Mouse (Mus musculus) embryonic stem cell, embryonic (primary cell): ENCODE measurements around the gene Atp9a.

Experiments used
- CTCF ChIA-PET, 4 experiments: fragments of 300-600 bp in 2 of 4; fragments of 350-600 bp in 2 of 4; sonication (Branson Sonifier 250); formaldehyde crosslinking; loops; one replicate each; lab custom pipeline; 2022; ENCODE audit warnings: inconsistent platforms in 2 of 4; lab: Charles Lee
- POLR2A ChIA-PET, 4 experiments: fragments of 300-600 bp in 2 of 4; fragments of 350-600 bp in 2 of 4; sonication (Branson Sonifier 250); formaldehyde crosslinking; loops; one replicate each; lab custom pipeline; 2022; ENCODE audit warnings: antibody characterized with exemption in 4 of 4, inconsistent platforms in 1 of 4; lab: Charles Lee

The Atp9a gene

DNA sequence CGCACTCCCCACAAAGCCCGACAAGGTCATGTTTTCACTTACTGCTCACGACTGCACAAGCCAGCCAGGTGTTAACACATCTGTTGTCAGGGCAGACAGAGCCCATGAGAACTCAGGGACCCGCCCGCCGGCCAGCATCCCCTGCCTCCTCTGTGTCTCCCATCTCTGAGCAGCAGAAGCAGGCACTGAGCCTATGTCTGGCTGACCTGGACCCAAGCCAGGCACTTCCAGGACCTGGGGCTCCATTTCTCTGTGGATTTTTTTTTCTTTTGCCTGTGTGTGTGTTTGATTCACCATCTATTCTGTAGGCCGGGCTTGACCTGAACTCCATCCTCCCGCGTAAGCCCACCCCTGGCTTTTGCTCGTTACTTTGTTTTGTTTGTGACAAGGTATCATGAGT is 23.5 kb downstream of the Atp9a start:
- ChIA-PET POLR2A (interaction anchor here in 2 of 4 experiments (0.6 to 2.1 kb wide), 3 partner anchors 9 to 11 kb away, joined by 3 to 6 read pairs (median 3); no protein-coding TSS in a partner anchor), CTCF (interaction anchor here in 2 of 4 experiments (0.7 to 1.1 kb wide), 2 partner anchors 11 to 27 kb away, joined by 3 read pairs; no protein-coding TSS in a partner anchor)

DNA sequence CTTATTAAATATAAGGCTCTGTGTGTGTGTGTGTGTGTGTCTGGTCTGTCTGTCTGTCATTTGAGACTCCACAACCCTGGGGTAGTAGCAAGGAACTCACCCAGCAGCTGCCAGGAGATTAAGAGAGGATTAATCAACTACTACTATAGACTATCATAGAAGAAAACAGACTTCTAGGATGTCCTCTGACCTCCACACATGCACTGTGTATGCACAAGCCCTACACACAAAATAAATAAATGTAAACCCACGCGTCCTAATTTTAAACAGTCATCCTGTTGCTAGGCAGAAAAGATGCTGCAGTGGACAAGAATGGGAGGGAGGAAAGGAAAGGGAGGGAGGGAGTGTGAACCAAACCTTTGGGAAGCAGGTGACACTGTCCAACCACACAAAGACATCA is 23.9 kb downstream of the Atp9a start:
- CTCF ChIA-PET, result interaction anchor here in 1 of 4 experiments (1.1 to 1.6 kb wide), 2 partner anchors 26 to 27 kb away, joined by 3 read pairs; no protein-coding TSS in a partner anchor
- POLR2A ChIA-PET, result interaction anchor here in 1 of 4 experiments (0.6 kb wide), 1 partner anchor 23 kb away, joined by 5 read pairs; no protein-coding TSS in a partner anchor

GRCm38 (mm10) chr2:168712199-168713176 is 29.7 kb downstream of the Atp9a start:
- ChIA-PET POLR2A (interaction anchor here in 2 of 4 experiments (0.6 to 1.9 kb wide), 5 partner anchors 10 to 51 kb away, joined by 3 to 7 read pairs (median 3); partner anchors contain the start of gene Atp9a (in 1 of the 2)), CTCF (interaction anchor here in 3 of 4 experiments (0.6 to 1.2 kb wide), 7 partner anchors 10 to 191 kb away, joined by 3 to 5 read pairs (median 3); partner anchors contain the start of gene Atp9a (in 1 of the 3))

DNA sequence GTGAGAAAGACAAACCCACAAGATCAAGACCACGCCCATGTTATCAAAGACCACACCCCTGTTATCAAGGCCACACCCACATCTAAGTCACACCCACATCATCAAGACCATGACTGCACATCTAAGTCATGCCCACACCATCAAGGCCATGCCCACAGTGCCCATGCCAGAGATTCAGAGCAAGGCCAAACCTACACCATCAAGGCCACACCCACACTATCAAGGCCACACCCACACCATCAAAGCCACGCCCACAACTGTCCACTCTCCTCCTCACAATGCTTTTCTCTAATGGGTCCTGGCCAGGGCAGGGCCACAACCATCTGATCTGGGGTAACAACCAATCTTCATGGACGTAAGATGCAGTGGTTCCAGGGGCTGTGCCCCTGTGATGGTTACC is 31.2 kb downstream of the Atp9a start:
- CTCF ChIA-PET, result no interaction called here
- POLR2A ChIA-PET, result no interaction called here

- POLR2A ChIA-PET, result interaction anchor here in 3 of 4 experiments (0.6 to 4.0 kb wide), 28 partner anchors 8 to 221 kb away, joined by 3 to 34 read pairs (median 4); partner anchors contain the start of gene Sall4 (in 2 of the 3)
- CTCF ChIA-PET, result interaction anchor here (0.5 to 2.6 kb wide), 28 partner anchors 9 to 1289 kb away, joined by 3 to 12 read pairs (median 4); partner anchors contain the start of genes Adnp (in 1 of the 4) and Atp9a (in 1 of the 4)
Observed at GRCm38 (mm10) chr2:168707766-168708165, 34.4 kb downstream of the Atp9a start.

DNA sequence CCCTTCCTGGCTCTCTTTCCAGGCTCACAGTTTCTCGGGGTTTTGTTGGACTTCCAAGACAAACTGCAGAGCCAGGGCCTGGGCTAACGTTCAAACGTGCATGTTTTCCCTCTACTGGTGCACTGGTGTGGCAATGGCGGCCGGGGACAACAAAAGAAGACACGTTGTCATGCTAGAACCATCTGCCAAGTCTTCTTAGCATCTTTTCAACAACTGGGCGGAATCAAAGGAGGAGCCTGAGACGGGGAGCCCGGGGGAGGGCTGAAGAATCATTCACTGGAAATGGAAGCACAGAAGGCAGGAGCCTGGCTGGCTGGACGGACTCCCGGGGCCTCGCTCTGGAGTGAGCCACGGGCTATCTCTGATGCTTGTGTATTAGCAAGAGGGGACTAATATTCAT is 39.9 kb downstream of the Atp9a start:
- ChIA-PET CTCF (no interaction called here), POLR2A (interaction anchor here in 1 of 4 experiments (1.0 kb wide), 1 partner anchor 16 kb away, joined by 3 read pairs; no protein-coding TSS in a partner anchor)

DNA sequence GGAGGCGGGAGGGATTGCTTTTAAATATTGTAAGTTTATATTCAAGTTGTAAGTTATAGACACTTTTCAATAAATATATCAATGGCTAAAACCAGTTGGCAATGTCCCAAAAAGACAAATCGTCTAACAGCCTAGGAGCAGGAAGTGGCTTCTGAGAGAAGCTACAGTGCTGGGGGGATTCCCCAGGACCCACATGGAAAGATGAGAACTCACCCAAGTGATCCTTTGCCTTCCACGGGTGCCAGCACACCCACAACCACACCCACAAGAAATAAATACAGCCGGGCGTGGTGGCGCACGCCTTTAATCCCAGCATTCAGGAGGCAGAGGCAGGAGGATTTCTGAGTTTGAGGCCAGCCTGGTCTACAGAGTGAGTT is 47.2 kb downstream of the Atp9a start:
- POLR2A ChIA-PET, result interaction anchor here in 3 of 4 experiments (0.7 to 4.4 kb wide), 31 partner anchors 9 to 1587 kb away, joined by 3 to 34 read pairs (median 4); partner anchors contain the start of gene Atp9a (in 1 of the 3)
- CTCF ChIA-PET, result interaction anchor here in 3 of 4 experiments (0.5 to 2.5 kb wide), 17 partner anchors 8 to 209 kb away, joined by 3 to 11 read pairs (median 4); partner anchors contain the start of gene Atp9a (in 2 of the 3)

DNA sequence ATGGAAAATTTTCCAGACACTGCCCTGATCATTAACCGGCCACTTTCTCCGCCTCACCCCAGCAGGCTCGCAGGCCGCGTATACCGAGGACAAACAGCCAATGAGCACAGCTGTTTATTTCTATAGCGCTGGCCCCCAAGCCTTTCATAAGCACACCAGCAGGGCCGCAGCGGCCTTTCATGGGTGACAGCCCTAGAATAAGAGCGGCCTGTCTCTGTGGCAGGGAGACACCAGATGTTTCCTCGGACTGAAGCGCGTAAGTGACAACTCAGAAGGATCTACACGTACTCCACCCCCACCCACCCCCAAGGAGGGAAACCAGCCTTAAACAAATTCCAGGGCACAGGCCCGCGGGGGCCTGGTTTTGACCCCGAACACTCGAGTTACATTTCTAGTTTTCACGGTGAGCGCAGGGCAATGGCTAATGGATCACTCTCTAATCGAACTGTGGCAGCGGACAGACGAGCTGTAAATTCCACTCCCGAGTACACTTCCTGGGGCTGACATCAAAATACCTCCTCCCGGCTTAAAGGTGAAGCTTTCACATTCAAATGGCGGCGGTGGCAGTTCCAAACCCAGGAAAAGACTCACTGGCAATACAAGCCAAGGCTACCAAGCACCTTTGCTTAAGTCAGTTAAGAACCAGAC is 47.7 kb downstream of the Atp9a start:
- ChIA-PET CTCF (interaction anchor here in 3 of 4 experiments (0.5 to 2.5 kb wide), 18 partner anchors 8 to 210 kb away, joined by 3 to 11 read pairs (median 4); partner anchors contain the start of gene Atp9a (in 2 of the 3)), POLR2A (interaction anchor here in 3 of 4 experiments (0.7 to 4.4 kb wide), 33 partner anchors 9 to 1588 kb away, joined by 3 to 34 read pairs (median 4); partner anchors contain the start of gene Atp9a (in 1 of the 3))

DNA sequence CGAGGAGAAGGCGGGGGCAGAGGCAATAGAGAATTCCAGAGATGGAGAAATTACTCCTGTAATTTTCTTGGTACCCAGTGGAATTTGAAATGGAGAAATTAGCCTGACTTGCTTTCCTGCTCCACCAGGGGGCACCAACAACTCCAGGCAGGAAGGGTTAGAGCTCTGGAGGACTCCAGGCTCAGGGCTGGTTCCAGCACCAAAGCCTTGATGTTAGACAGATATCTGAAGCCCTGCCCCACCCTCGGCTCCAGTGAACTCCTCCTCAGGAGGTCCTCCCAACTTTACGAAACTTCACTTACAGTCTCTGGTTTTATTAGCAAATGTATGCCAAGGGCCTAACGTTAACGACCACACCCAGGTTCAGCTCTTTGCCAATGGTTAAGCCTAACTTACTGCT is 50.4 kb downstream of the Atp9a start:
- ChIA-PET CTCF (interaction anchor here (0.5 to 2.2 kb wide), 75 partner anchors 8 to 1606 kb away, joined by 3 to 18 read pairs (median 4); partner anchors contain the start of gene Atp9a (in 3 of the 4)), POLR2A (interaction anchor here (0.6 to 4.4 kb wide), 26 partner anchors 8 to 461 kb away, joined by 3 to 34 read pairs (median 3); partner anchors contain the start of genes Atp9a (in 1 of the 4), Dpm1 (in 1 of the 4), Gm20716 (in 1 of the 4) and Mocs3 (in 1 of the 4))

GRCm38 (mm10) chr2:168687326-168687725 is 54.9 kb downstream of the Atp9a start:
- ChIA-PET POLR2A (interaction anchor here in 3 of 4 experiments (1.0 to 2.4 kb wide), 11 partner anchors 10 to 293 kb away, joined by 3 to 12 read pairs (median 4); partner anchors contain the start of gene Atp9a (in 1 of the 3)), CTCF (interaction anchor here in 2 of 4 experiments (0.5 to 2.1 kb wide), 4 partner anchors 11 to 254 kb away, joined by 3 to 15 read pairs (median 4); partner anchors contain the start of gene Atp9a (in 1 of the 2))

- POLR2A ChIA-PET, result interaction anchor here in 3 of 4 experiments (0.6 to 1.7 kb wide), 4 partner anchors 24 to 571 kb away, joined by 3 to 6 read pairs (median 4); no protein-coding TSS in a partner anchor
- CTCF ChIA-PET, result interaction anchor here in 1 of 4 experiments (0.6 to 1.7 kb wide), 3 partner anchors 10 to 48 kb away, joined by 3 to 4 read pairs (median 4); no protein-coding TSS in a partner anchor
Observed at GRCm38 (mm10) chr2:168685909-168686308, 56.3 kb downstream of the Atp9a start.

DNA sequence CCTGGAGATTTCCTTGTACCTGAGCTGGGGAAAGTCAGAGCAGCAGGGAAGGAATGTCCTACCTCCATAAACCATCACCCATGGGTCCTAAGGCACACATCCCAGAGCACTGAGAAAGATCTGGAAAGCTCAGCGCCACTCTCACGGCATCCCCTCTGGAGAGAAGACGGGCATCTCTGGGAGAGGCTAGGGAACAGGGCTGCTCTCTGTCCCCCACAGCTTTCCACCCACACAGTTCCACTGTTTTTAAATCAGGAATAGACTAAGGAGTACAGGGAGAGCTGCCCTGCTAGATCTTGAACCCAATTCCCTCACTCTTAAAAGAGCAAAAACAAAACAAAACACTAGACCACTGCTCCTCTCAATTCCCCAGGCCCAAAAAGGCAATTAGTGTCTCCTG is 57.5 kb downstream of the Atp9a start:
- CTCF ChIA-PET, result interaction anchor here in 2 of 4 experiments (0.7 to 1.3 kb wide), 5 partner anchors 9 to 54 kb away, joined by 3 to 4 read pairs (median 3); no protein-coding TSS in a partner anchor

GRCm38 (mm10) chr2:168683520-168684150 is 58.6 kb downstream of the Atp9a start:
- ChIA-PET POLR2A (interaction anchor here in 3 of 4 experiments (0.5 to 2.0 kb wide), 11 partner anchors 8 to 1561 kb away, joined by 3 to 8 read pairs (median 5); no protein-coding TSS in a partner anchor), CTCF (interaction anchor here (0.5 to 1.3 kb wide), 20 partner anchors 8 to 711 kb away, joined by 3 to 20 read pairs (median 4); no protein-coding TSS in a partner anchor)

More for the DNA sequence above, 57.5 kb downstream of the Atp9a start:
- POLR2A ChIA-PET, result interaction anchor here in 2 of 4 experiments (0.7 to 2.0 kb wide), 4 partner anchors 10 to 65 kb away, joined by 3 to 7 read pairs (median 6); no protein-coding TSS in a partner anchor

- ChIA-PET POLR2A (interaction anchor here in 3 of 4 experiments (0.5 to 2.0 kb wide), 10 partner anchors 9 to 1562 kb away, joined by 3 to 8 read pairs (median 4); no protein-coding TSS in a partner anchor), CTCF (interaction anchor here (0.5 to 1.1 kb wide), 12 partner anchors 9 to 415 kb away, joined by 3 to 20 read pairs (median 4); no protein-coding TSS in a partner anchor)
Observed at GRCm38 (mm10) chr2:168682721-168683120, 59.5 kb downstream of the Atp9a start.

GRCm38 (mm10) chr2:168681531-168681930 is 60.7 kb downstream of the Atp9a start:
- ChIA-PET CTCF (interaction anchor here in 2 of 4 experiments (0.7 to 1.3 kb wide), 3 partner anchors 10 to 192 kb away, joined by 3 to 5 read pairs (median 4); no protein-coding TSS in a partner anchor), POLR2A (interaction anchor here in 2 of 4 experiments (0.6 to 1.0 kb wide), 2 partner anchors 9 to 223 kb away, joined by 3 read pairs; no protein-coding TSS in a partner anchor)
